Mouse (Mus musculus): ENCODE results near the gene Zscan12. TPM values are rescaled to one million over a fixed set of nuclear protein-coding genes. Genes with fewer than 3 reads are reported as not detected.

Zscan12 gene
- polyA plus RNA-seq (2015; fragmentation: Nextera tagmentation; extraction: Ambion mirVana) = 7.2 and 9.1 TPM in 2 replicates

DNA sequence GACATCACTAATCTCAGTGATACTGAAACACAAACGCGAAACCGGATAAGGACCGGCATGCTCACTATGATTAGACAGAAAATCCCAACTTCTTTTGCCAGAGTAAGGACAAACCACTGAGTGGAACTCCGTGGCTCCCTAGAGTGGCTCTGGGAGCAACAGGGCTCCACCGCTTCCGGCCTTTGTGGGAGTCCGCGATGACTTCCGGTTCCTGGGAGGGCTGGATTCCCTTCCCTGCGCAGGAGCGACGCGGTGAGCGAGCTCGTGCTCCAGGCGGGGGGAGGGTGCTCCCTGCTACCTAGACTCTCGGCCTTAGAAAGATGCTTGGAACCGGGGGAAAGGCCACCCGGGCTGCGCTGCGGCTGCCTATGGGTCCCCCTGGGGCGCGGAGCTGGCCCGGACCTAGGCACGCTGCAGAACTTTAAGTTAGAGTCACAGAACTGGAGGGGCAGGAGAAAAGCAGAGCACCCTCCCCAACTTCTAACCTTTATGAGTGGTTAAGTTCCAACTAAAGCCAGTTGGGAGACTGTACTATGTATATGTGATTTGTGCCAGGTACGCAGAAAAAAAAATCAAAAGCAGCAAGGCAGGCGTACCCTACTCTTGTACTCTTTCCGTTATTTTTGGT, at the start of gene Zscan12:
Gene Zscan12, plus strand, starts transcription at position 200 of the 628 bp plus-strand sequence.
- peak within 1 kb of the TSS; percentile 95 for H3K9ac ChIP-seq (ENCODE audit: low read length)
- no peaks in the 10 kb centered on the region for H3K36me3 ChIP-seq (ENCODE audit: control insufficient read depth, insufficient read depth)
- H3K4me3 ChIP-seq (ENCODE audit: low read length) = peak within 1 kb of the TSS; percentile 81
- peak within 1 kb of the TSS; percentile 79 for H3K4me2 ChIP-seq (ENCODE audit: low read depth, low read length)
- peak; percentile 98 for ATAC-seq (replicated peaks; ENCODE audit: extremely low read depth, insufficient read depth, low FRiP score)
- H3K27ac ChIP-seq (ENCODE audit: low read length) = peak within 1 kb of the TSS; percentile 79
- 1% methylated on average over 29 of the region's 29 CpGs for WGBS
- H3K4me1 ChIP-seq (ENCODE audit: control insufficient read depth, insufficient read depth, low read length) = peaks cover 13% of the 10 kb centered on the region
- H3K27me3 ChIP-seq (ENCODE audit: control insufficient read depth, insufficient read depth, low read length) = no peaks in the 10 kb centered on the region
- H3K9me3 ChIP-seq (replicated peaks; ENCODE audit: control insufficient read depth, low read length) = no peaks in the 10 kb centered on the region

DNA sequence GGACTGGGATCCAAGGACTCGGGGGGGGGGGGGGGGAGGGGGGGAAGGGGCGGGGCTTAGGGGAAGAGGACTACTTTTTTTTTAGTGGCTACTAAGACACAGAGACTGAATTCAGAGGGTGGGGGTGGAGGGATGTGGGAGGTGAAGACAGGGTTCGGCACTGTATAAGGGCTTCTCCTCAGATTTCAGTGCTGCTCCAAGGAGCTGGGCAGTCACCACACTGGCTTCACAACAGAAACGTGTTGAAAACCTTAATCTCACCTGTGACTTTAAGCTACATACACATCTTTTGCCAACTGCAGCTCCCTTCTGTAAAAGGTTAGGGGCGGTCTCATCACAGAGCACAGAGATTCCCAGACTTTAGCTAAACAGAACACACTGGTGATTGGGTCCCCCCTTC, 49.8 kb upstream of the Zscan12 start:
- no peak overlapping the region for H3K4me3 ChIP-seq (ENCODE audit: low read length)
- 61% methylated on average over 3 of the region's 5 CpGs for WGBS

DNA sequence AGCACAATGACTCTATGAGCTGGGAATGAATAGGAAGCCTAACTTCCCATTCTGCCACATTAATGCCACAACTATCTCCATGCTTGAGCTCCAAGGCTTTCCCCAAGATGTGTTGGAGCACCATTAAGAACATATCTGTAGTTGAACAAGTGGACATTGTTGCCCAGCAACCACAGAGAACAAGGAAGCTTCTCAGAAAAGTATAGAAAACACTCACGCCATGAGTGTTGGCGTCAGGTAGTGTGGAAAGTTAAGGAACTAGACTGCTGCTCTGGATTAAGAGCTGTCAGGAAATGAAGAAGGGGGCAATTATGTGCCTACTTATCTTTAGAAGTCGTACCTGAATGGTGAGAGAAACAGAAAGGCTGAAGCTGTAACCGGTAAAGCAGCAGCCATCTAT, 48.7 kb upstream of the Zscan12 start:
- Histone ChIP-seq H3K4me3 (ENCODE audit: low read length) (no peak overlapping the region), H3K4me1 (ENCODE audit: control insufficient read depth, insufficient read depth, low read length) (no peaks in the 10 kb centered on the region), H3K4me2 (ENCODE audit: low read depth, low read length) (no peak overlapping the region), H3K9me3 (replicated peaks; ENCODE audit: control insufficient read depth, low read length) (no peaks in the 10 kb centered on the region), H3K9ac (ENCODE audit: low read length) (no peak overlapping the region), H3K27ac (ENCODE audit: low read length) (no peak overlapping the region), H3K27me3 (ENCODE audit: control insufficient read depth, insufficient read depth, low read length) (no peaks in the 10 kb centered on the region), H3K36me3 (ENCODE audit: control insufficient read depth, insufficient read depth) (no peaks in the 10 kb centered on the region)
- 71% methylated on average over 4 of the region's 4 CpGs for WGBS
- no peak for ATAC-seq (replicated peaks; ENCODE audit: extremely low read depth, insufficient read depth, low FRiP score)

More for the DNA sequence above, 49.8 kb upstream of the Zscan12 start:
- H3K36me3 ChIP-seq (ENCODE audit: control insufficient read depth, insufficient read depth) = no peaks in the 10 kb centered on the region
- H3K27me3 ChIP-seq (ENCODE audit: control insufficient read depth, insufficient read depth, low read length) = no peaks in the 10 kb centered on the region
- no peaks in the 10 kb centered on the region for H3K9me3 ChIP-seq (replicated peaks; ENCODE audit: control insufficient read depth, low read length)
- no peak overlapping the region for H3K4me2 ChIP-seq (ENCODE audit: low read depth, low read length)
- H3K27ac ChIP-seq (ENCODE audit: low read length) = no peak overlapping the region
- no peak overlapping the region for H3K9ac ChIP-seq (ENCODE audit: low read length)
- no peaks in the 10 kb centered on the region for H3K4me1 ChIP-seq (ENCODE audit: control insufficient read depth, insufficient read depth, low read length)
- no peak for ATAC-seq (replicated peaks; ENCODE audit: extremely low read depth, insufficient read depth, low FRiP score)

DNA sequence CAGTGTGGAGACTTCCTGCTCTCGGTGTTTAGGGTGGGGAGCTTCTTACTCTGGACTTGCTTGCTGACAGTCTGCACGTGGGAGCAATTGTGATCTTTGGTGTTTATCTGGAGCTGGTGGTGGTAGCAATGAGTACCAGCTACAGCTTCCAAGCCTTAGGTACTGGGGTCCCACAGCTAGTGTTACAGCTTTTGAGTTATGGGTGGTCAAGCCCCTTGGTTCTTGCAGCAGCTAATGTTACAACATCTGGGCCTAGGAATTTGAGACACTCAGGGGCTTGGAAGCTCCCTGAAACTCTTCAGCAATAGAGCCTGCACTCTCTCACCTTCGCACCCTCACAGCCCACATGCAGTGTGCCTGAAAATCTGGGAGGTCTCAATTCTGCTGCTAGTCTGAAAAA, 42.4 kb upstream of the Zscan12 start:
- no peak for ATAC-seq (replicated peaks; ENCODE audit: extremely low read depth, insufficient read depth, low FRiP score)

DNA sequence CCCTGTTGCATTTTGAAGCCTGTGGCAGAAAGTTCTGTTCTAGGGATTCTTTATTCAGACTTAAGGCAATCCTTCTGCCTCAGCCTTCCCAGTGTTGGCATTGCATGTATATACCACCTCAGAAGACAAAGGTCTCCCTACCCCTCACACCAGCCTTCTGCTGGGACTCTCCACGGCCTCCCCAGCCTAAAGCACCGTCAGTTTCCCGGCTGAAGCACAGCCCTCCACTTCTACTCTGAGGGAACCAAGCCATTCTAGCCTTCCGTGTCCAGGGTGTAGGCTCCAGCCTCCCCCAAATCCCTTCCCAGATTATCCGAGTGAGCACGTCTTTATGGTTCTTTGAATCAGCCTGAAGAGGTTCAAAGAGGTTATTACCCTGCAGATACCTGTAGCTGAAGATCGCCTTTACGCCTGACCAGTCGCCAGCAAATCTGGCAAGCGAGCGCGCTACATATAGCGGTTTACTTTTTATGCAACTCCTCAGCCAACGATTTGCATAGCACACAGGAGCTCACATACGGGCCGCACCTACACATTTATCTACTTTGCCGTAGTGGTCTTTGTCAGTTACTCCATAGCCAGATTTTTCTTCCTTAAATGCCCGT, 40.6 kb upstream of the Zscan12 start:
- H3K4me1 ChIP-seq (ENCODE audit: control insufficient read depth, insufficient read depth, low read length) = peaks cover 5% of the 10 kb centered on the region; the same call in 1 of the 2 replicates
- no peaks in the 10 kb centered on the region for H3K27me3 ChIP-seq (ENCODE audit: control insufficient read depth, insufficient read depth, low read length)
- H3K4me3 ChIP-seq (ENCODE audit: low read length) = peak overlapping the region; percentile 38
- 5% methylated on average over 18 of the region's 18 CpGs for WGBS
- no peak overlapping the region for H3K27ac ChIP-seq (ENCODE audit: low read length)
- H3K9ac ChIP-seq (ENCODE audit: low read length) = no peak overlapping the region
- no peaks in the 10 kb centered on the region for H3K9me3 ChIP-seq (replicated peaks; ENCODE audit: control insufficient read depth, low read length)
- no peaks in the 10 kb centered on the region for H3K36me3 ChIP-seq (ENCODE audit: control insufficient read depth, insufficient read depth)
- no peak for ATAC-seq (replicated peaks; ENCODE audit: extremely low read depth, insufficient read depth, low FRiP score)
- peak overlapping the region; percentile 53 for H3K4me2 ChIP-seq (ENCODE audit: low read depth, low read length)

More for the DNA sequence above, 42.4 kb upstream of the Zscan12 start:
- Histone ChIP-seq H3K4me1 (ENCODE audit: control insufficient read depth, insufficient read depth, low read length) (0 out of 2 replicates have a peak, but pooled peaks cover 2% of the 10 kb centered on the region), H3K27ac (ENCODE audit: low read length) (no peak overlapping the region), H3K9ac (ENCODE audit: low read length) (no peak overlapping the region), H3K27me3 (ENCODE audit: control insufficient read depth, insufficient read depth, low read length) (no peaks in the 10 kb centered on the region), H3K9me3 (replicated peaks; ENCODE audit: control insufficient read depth, low read length) (no peaks in the 10 kb centered on the region), H3K36me3 (ENCODE audit: control insufficient read depth, insufficient read depth) (no peaks in the 10 kb centered on the region), H3K4me3 (ENCODE audit: low read length) (no peak overlapping the region), H3K4me2 (ENCODE audit: low read depth, low read length) (no peak overlapping the region)
- WGBS = 49% methylated on average over 3 of the region's 3 CpGs

DNA sequence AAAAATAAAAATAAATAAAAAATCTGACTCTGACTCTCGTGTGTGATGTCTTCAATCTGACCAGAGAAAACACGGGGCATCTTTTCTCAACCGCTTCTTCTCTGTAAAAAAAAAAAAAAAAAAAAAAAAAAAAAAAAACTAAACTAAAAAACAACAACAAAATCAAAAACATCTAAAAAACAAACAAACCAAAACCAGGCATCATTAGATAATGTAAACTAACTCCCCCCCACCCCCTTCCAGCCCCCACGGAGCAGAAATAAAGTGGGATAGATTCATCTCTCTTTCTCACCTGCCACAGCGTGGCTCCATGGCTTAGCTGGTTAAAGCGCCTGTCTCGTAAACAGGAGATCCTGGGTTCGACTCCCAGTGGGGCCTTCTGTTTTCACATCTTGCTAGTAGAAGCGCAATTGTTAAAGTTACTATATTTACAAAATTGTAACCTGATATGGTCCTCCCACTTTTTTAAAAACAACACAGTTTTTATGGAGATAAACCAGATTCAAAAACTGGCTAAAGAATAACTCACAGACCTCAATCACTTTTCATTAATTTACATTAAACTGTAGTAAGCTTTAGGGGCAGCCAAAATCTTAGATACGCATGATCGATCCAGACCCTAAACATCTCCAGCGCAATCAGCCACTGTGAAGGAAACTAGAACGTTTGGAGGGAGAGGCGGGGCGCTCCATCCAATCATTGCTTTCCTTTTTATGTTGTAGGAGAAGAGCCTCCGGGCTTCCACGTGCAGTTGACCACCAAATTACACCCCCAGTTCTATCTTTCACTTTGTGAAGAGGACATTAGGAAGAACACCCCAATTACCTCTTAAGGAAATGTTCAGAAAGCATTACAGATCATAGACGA, 39.9 kb upstream of the Zscan12 start:
- Histone ChIP-seq H3K27ac (ENCODE audit: low read length) (no peak overlapping the region), H3K4me2 (ENCODE audit: low read depth, low read length) (peak overlapping the region; percentile 53), H3K9ac (ENCODE audit: low read length) (no peak overlapping the region), H3K9me3 (replicated peaks; ENCODE audit: control insufficient read depth, low read length) (no peaks in the 10 kb centered on the region), H3K4me1 (ENCODE audit: control insufficient read depth, insufficient read depth, low read length) (peaks cover 10% of the 10 kb centered on the region), H3K36me3 (ENCODE audit: control insufficient read depth, insufficient read depth) (no peaks in the 10 kb centered on the region), H3K27me3 (ENCODE audit: control insufficient read depth, insufficient read depth, low read length) (no peaks in the 10 kb centered on the region), H3K4me3 (ENCODE audit: low read length) (peak overlapping the region; percentile 38)
- ATAC-seq (replicated peaks; ENCODE audit: extremely low read depth, insufficient read depth, low FRiP score) = no peak
- 15% methylated on average over 18 of the region's 18 CpGs for WGBS

DNA sequence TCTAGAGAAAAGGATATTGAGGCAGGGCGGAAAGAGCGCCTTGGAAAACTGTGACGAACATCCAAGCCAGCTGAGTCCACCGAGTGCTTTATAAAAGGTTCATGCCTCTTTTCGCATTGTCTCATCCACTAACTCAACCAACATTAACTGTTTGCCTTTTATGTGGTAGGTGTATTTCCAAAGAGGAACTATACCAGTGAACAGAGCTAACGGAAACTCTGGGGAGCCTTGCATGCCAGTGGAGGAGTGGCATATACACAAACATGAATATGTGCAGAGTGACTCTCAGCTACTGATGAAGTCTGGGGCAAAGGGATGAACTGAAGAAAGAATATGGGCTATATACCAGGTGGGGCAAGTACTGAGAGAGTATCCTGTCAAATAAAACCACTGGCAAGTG, 39.2 kb upstream of the Zscan12 start:
- 56% methylated on average over 6 of the region's 6 CpGs for WGBS
- Histone ChIP-seq H3K4me1 (ENCODE audit: control insufficient read depth, insufficient read depth, low read length) (peaks cover 10% of the 10 kb centered on the region), H3K9ac (ENCODE audit: low read length) (no peak overlapping the region), H3K4me2 (ENCODE audit: low read depth, low read length) (peak overlapping the region; percentile 50), H3K27ac (ENCODE audit: low read length) (no peak overlapping the region), H3K27me3 (ENCODE audit: control insufficient read depth, insufficient read depth, low read length) (no peaks in the 10 kb centered on the region), H3K4me3 (ENCODE audit: low read length) (peak overlapping the region; percentile 25), H3K9me3 (replicated peaks; ENCODE audit: control insufficient read depth, low read length) (no peaks in the 10 kb centered on the region), H3K36me3 (ENCODE audit: control insufficient read depth, insufficient read depth) (no peaks in the 10 kb centered on the region)
- ATAC-seq (replicated peaks; ENCODE audit: extremely low read depth, insufficient read depth, low FRiP score) = no peak

DNA sequence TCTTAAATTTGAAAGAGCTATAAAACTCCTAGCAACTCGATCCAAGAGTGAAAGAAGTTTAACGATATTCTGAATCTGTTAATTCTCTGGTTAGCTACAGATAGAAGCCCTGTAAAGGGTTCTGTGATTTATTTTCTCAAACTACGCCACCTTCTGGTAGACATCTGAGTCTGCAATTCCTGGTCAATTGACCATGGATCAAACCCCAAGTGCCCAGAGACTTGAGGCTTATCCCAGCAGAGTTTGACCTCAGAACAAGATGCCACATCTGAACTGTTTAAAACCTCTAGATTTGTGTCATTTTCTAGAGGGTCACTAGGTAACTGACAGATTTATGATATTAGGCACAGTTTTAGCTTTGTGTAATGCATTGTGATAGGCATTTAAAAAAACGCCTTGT, 36.4 kb upstream of the Zscan12 start:
- WGBS = 11% methylated on average over 4 of the region's 4 CpGs

More for the DNA sequence above, 36.4 kb upstream of the Zscan12 start:
- Histone ChIP-seq H3K36me3 (ENCODE audit: control insufficient read depth, insufficient read depth) (no peaks in the 10 kb centered on the region), H3K4me1 (ENCODE audit: control insufficient read depth, insufficient read depth, low read length) (peaks cover 10% of the 10 kb centered on the region), H3K9ac (ENCODE audit: low read length) (no peak overlapping the region), H3K9me3 (replicated peaks; ENCODE audit: control insufficient read depth, low read length) (no peaks in the 10 kb centered on the region), H3K4me3 (ENCODE audit: low read length) (peak overlapping the region; percentile 59), H3K27me3 (ENCODE audit: control insufficient read depth, insufficient read depth, low read length) (no peaks in the 10 kb centered on the region), H3K27ac (ENCODE audit: low read length) (no peak overlapping the region), H3K4me2 (ENCODE audit: low read depth, low read length) (peak overlapping the region; percentile 91)
- no peak for ATAC-seq (replicated peaks; ENCODE audit: extremely low read depth, insufficient read depth, low FRiP score)
